Mouse (Mus musculus) activated CD4-positive, CD25-positive, alpha-beta regulatory T cell, adult 4 months (primary cell): ENCODE data around the gene Rhox13. TPM values are rescaled to one million over a fixed set of nuclear protein-coding genes. Genes with fewer than 3 reads are reported as not detected.

Source experiments
- ATAC-seq: one replicate; pipeline ENCODE4 v1.8.0; 2017
- polyA plus RNA-seq, 2 experiments: library from polyadenylated mRNA; unstranded; fragments of 100-300 nt; shearing (Covaris generic); gene quantifications; one replicate each; pipeline ENCODE4 v1.2.1; 2017

Rhox13 gene
- polyA plus RNA-seq = not detected

DNA sequence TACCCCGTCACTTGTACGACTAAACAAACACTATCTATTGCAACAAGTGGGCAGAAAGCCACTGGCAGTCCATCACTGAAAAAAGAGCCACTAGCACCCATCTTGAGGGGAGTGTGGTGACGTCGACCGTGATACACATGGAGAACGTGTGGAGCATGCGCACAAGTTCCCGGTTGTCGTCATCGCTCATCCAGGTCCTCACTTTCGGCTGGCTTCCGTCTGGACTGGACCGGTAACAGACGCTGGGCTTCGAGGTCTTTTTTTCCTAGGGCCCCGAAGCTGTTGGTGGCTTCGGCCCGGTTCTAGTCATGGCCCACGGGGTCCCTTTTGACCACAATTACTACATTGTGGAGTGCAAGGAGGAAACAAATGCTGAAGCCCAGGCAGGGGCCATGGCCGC lies at the start of gene Rhox13:
Gene Rhox13 (plus strand): TSS at position 238 of the 400 bp plus-strand sequence.
- no peak for ATAC-seq

- no peak for ATAC-seq
Measured at GRCm38 (mm10) chrX:38084226-38084625, 36.8 kb upstream of the Rhox13 start.

GRCm38 (mm10) chrX:38085041-38085440 lies 36.0 kb upstream of the Rhox13 start, which contains the start of gene Rhox11:
Gene Rhox11, minus strand, starts transcription at chrX:38085141.
- no peak for ATAC-seq

GRCm38 (mm10) chrX:38110807-38111206 lies 10.2 kb upstream of the Rhox13 start, which contains the start of gene Rhox12:
Gene Rhox12, minus strand, starts transcription at chrX:38110907.
- no peak for ATAC-seq

GRCm38 (mm10) chrX:38121478-38121877 lies 459 bp downstream of the Rhox13 start:
- no peak for ATAC-seq

DNA sequence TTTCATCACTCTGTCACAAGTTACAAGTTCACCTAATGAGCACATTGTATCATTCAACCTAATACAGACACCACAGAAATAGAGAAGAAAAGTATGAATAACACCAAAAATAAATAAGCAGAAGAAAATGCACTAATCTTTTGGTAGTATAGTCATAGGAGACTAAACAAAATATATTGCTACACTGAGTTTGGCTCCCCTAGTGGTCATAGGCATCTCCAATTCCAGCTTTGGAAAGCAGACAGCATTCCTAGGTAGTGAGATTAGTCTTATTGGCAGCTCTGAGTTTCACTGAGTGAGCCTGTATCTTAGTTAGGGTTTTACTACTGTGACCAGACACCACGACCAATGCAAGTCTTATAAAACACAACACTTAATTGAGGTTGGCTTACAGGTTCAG lies 38.1 kb downstream of the Rhox13 start:
- ATAC-seq = no peak

DNA sequence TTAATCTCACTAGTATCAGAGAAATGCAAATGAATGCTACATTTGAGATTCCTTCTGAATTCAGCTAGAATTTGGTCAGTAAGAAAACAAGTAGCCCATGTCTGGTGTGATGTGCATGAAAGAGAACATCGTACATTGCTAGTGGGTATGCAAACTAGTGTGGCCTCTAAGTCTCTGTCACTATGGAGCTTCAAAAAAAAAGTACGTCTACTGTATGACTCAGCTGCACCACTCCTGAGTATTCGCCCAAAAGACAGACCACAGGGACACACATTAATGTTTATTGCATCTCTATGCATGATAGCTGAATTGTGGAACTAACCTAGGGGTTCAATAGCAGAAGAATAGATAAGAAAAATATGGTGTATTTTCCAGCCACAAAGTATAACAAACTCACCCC lies 44.3 kb downstream of the Rhox13 start:
- no peak for ATAC-seq

DNA sequence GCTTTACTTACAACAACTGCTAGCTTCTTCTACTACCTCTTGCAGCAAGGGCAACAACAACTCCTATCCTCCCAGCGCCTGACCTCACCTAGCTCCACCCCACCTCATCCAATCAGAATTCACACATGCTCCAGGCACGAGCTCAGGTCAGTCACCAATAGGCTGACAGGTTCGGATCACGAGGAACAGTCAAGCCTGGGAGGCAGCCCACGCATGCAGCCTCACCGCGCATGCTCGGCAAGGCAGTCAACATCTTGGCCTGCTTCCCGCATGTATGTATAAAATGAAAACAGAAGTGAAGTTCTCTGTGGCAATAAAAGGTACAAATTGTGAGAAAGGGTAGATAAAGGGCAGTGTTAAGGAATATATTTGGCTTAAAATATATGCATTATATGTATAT lies 45.0 kb downstream of the Rhox13 start:
- no peak for ATAC-seq

- ATAC-seq = no peak
Measured at GRCm38 (mm10) chrX:38166592-38166991, 45.6 kb downstream of the Rhox13 start.

Other genes starting within 250 kb of the Rhox13 start
- gene Rhox8, start 242.3 kb upstream of the Rhox13 start, polyA plus RNA-seq = under 1 TPM in 1 of 2 experiments, not detected in 1; 0.46 TPM
- not detected for gene Rhox7b, start 224.0 kb upstream of the Rhox13 start, polyA plus RNA-seq
- gene Rhox9, start 219.4 kb upstream of the Rhox13 start, polyA plus RNA-seq = not detected
- gene Btg1-ps1, start 102.4 kb upstream of the Rhox13 start, polyA plus RNA-seq = under 1 TPM in 1 of 2 experiments, not detected in 1; 0.36 TPM
- not detected for gene Btg1-ps2, start 78.1 kb upstream of the Rhox13 start, polyA plus RNA-seq
- not detected for gene Rhox10, start 54.7 kb upstream of the Rhox13 start, polyA plus RNA-seq
- gene Rhox11, start 36.1 kb upstream of the Rhox13 start, polyA plus RNA-seq = not detected
- not detected for gene Rhox12, start 10.3 kb upstream of the Rhox13 start, polyA plus RNA-seq
- gene Zbtb33, start 68.6 kb downstream of the Rhox13 start, polyA plus RNA-seq = 1 to 10 TPM; 1.1 to 1.7 TPM
- gene Tmem255a, start 131.2 kb downstream of the Rhox13 start, polyA plus RNA-seq = 1 to 10 TPM; 3.7 to 5.0 TPM
- gene Atp1b4, start 195.0 kb downstream of the Rhox13 start, polyA plus RNA-seq = not detected